Mouse (Mus musculus) C2C12 (cell line): ENCODE results near the gene Pnn.

Experiments used
- CEBPB ChIP-seq: IDR thresholded peaks from one replicate; pipeline ENCODE4 v1.6.1; 2011; ENCODE audit warnings: low read depth, mild to moderate bottlenecking, control low read depth, moderate library complexity
- CTCF ChIP-seq: IDR thresholded peaks from one replicate; pipeline ENCODE4 v1.5.1; 2011; ENCODE audit not compliant: control insufficient read depth, insufficient read depth, insufficient read length
- MAX ChIP-seq: IDR thresholded peaks from one replicate; pipeline ENCODE4 v1.6.1; 2011; ENCODE audit warnings: mild to moderate bottlenecking, control low read depth
- MYOD1 ChIP-seq: IDR thresholded peaks from one replicate; pipeline ENCODE4 v1.6.1; 2011; ENCODE audit warnings: low read depth; ENCODE audit not compliant: control insufficient read depth, insufficient read length
- MYOG ChIP-seq: IDR thresholded peaks from one replicate; pipeline ENCODE4 v1.6.1; 2011; ENCODE audit not compliant: control insufficient read depth, insufficient read length; ENCODE audit errors: extremely low read depth
- USF1 ChIP-seq: IDR thresholded peaks from one replicate; pipeline ENCODE4 v1.6.1; 2011; ENCODE audit warnings: low read depth, mild to moderate bottlenecking, control low read depth, moderate library complexity

DNA sequence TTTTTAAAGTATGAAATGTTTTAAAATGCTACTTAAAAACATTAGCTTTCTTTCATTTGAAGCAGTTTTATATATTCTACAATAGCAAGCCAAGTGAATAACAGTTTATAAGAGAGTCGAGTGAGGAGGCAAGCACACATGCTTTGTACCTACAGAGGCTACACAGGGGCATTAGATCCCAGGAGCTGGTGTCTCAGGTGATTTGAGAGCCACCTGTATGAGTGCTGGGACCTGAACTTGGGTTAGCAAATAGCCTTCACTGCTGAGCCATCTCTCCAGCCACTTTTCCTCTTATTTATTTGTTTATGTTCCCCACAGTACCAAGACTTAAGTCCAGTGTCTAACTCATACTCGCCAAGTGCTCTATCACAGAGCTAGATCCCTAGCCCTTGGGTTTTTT lies 46.8 kb upstream of the Pnn start:
- TF ChIP-seq CTCF (no peak), USF1 (no peak), MAX (no peak), MYOD1 (no peak), MYOG (no peak), CEBPB (no peak)
